Mouse (Mus musculus) right cerebral cortex, postnatal 36 days (tissue): ENCODE measurements at regions not wholly inside any gene's neighbourhood (a gene's known extent, or its start where the extent isn't known, plus 50 kb on each side); places are given as distances from the start of the nearest gene placed in this dataset.
A peak's percentile ranks its signal among the peaks of the same experiment; 100 is the strongest.

Experiments
- DNase-seq, 2 experiments: peaks; one replicate each; pipeline ENCODE4 v3.0.0; 2022; ENCODE audit warnings: low spot score in 2 of 2, mixed read lengths in 1 of 2

GRCm38 (mm10) chr12:35724132-35724531 lies 189.3 kb upstream of the Ahr start:
- DNase-seq = no peak

GRCm38 (mm10) chr12:35712671-35713070 lies 177.8 kb upstream of the Ahr start:
- no peak for DNase-seq

GRCm38 (mm10) chr12:35711549-35712070 lies 176.8 kb upstream of the Ahr start:
- no peak for DNase-seq

GRCm38 (mm10) chr12:35710323-35710722 lies 175.5 kb upstream of the Ahr start:
- DNase-seq = no peak

GRCm38 (mm10) chr12:35703479-35703878 lies 168.6 kb upstream of the Ahr start:
- no peak for DNase-seq

GRCm38 (mm10) chr12:35702674-35703073 lies 167.8 kb upstream of the Ahr start:
- DNase-seq = no peak

- no peak for DNase-seq
These were observed 159.4 kb upstream of the Ahr start for GRCm38 (mm10) chr12:35694253-35694652.

GRCm38 (mm10) chr12:35690914-35691313 lies 156.1 kb upstream of the Ahr start:
- DNase-seq = no peak

GRCm38 (mm10) chr12:35686231-35686630 lies 151.4 kb upstream of the Ahr start:
- DNase-seq = no peak

- DNase-seq = no peak
These were observed 150.4 kb upstream of the Ahr start for GRCm38 (mm10) chr12:35685189-35685588.

GRCm38 (mm10) chr12:35681864-35682449 lies 147.1 kb upstream of the Ahr start:
- no peak for DNase-seq

- no peak for DNase-seq
These were observed 145.1 kb upstream of the Ahr start for GRCm38 (mm10) chr12:35679903-35680302.

GRCm38 (mm10) chr12:35679025-35679424 lies 144.2 kb upstream of the Ahr start:
- DNase-seq = no peak

- peak; percentile 2 to 6 for DNase-seq
These were observed 139.6 kb upstream of the Ahr start for GRCm38 (mm10) chr12:35674487-35674886.

GRCm38 (mm10) chr12:35670980-35671379 lies 136.1 kb upstream of the Ahr start:
- no peak for DNase-seq

GRCm38 (mm10) chr12:35668716-35669115 lies 133.9 kb upstream of the Ahr start:
- no peak for DNase-seq

GRCm38 (mm10) chr12:35667705-35668104 lies 132.9 kb upstream of the Ahr start:
- DNase-seq = no peak

- DNase-seq = no peak
These were observed 132.4 kb upstream of the Ahr start for GRCm38 (mm10) chr12:35667218-35667617.

GRCm38 (mm10) chr12:35666062-35666461 lies 131.2 kb upstream of the Ahr start:
- DNase-seq = no peak

- DNase-seq = no peak
These were observed 128.2 kb upstream of the Ahr start for GRCm38 (mm10) chr12:35663062-35663461.

GRCm38 (mm10) chr12:35656563-35656962 lies 121.7 kb upstream of the Ahr start:
- DNase-seq = no peak

- no peak for DNase-seq
These were observed 114.9 kb upstream of the Ahr start for GRCm38 (mm10) chr12:35649772-35650171.

GRCm38 (mm10) chr12:35642473-35642872 lies 107.6 kb upstream of the Ahr start:
- DNase-seq = no peak

GRCm38 (mm10) chr12:35641741-35642140 lies 106.9 kb upstream of the Ahr start:
- no peak for DNase-seq
